Mouse (Mus musculus) kidney, adult 18-20 months (tissue): ENCODE results near the gene Robo2.

ENCODE experiments used
- DNase-seq: peaks from one replicate; pipeline ENCODE4 v3.0.0; 2021

The Robo2 gene

GRCm38 (mm10) chr16:74321666-74322371, 89.8 kb downstream of the Robo2 start:
- DNase-seq = no peak

GRCm38 (mm10) chr16:74316150-74316549, 95.5 kb downstream of the Robo2 start:
- no peak for DNase-seq

GRCm38 (mm10) chr16:74313222-74313621, 98.4 kb downstream of the Robo2 start:
- no peak for DNase-seq

- DNase-seq = no peak
These were observed 104.1 kb downstream of the Robo2 start for GRCm38 (mm10) chr16:74307543-74307887.

GRCm38 (mm10) chr16:74306876-74307542, 104.6 kb downstream of the Robo2 start:
- DNase-seq = no peak

DNA sequence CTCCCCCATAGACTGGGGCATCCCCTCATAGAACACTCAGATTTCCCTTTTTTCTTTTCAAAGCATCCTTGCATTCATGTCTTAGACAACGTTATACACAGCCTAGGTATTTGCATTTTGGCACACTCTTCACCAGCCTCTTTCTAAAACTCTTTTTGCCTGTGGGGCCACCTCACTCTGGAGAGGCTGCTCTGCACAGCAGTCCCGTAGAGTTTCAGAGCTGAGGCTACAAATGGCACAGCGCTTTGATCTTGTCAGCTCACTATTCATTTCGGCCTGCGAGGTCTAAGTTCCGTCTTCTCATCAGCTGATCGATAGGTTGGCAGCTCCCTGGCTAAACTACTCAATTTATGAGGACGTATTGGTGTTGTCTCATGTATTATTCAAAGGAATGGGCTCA, 123.7 kb downstream of the Robo2 start:
- DNase-seq = no peak

- DNase-seq = no peak
These were observed 129.1 kb downstream of the Robo2 start for GRCm38 (mm10) chr16:74282549-74282948.

- DNase-seq = no peak
These were observed 134.6 kb downstream of the Robo2 start for GRCm38 (mm10) chr16:74276855-74277573.

GRCm38 (mm10) chr16:74274596-74274995, 137.0 kb downstream of the Robo2 start:
- no peak for DNase-seq

DNA sequence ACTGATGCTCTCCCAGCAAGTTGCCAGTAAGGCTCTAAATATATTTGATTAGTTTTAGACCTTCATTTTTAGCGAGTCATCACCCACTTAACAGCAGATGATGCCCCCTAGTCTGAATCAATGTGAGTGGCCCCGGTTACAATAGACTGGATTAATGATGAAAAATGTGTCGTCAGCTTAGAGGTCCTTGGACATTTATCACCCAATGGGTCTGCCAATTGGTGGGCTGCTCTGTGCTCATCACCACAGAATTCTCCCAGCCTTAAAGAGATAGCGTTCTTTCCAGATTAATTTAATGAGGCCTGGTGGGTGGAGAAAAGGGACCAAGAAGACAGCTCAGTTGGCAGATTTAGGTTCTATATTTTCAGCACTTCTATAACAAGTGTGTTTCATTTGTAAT, 138.6 kb downstream of the Robo2 start:
- DNase-seq = no peak

DNA sequence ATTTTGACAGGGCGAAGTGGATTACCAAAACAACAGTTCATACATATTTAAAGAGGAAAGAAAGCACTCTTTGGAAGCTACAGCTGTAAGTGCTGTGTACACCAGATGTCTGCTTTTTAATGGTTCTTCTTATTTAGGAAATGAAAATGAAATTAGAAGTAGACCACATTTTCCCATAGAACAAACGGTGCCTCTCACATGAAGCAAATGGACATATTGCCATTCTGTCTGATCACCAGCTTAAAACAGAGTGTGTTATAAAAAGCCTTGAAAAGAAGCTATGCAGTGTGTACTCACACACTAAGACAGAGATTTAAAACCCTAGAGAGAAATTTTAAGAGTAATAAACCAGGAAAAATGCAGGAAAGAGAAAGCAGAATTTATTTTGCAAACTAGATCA, 153.4 kb downstream of the Robo2 start:
- DNase-seq = no peak

- no peak for DNase-seq
These were observed 167.2 kb downstream of the Robo2 start for GRCm38 (mm10) chr16:74244452-74244851.

- DNase-seq = no peak
These were observed 170.1 kb downstream of the Robo2 start for GRCm38 (mm10) chr16:74241534-74241933.

- no peak for DNase-seq
These were observed 174.2 kb downstream of the Robo2 start for GRCm38 (mm10) chr16:74237411-74237930.

- no peak for DNase-seq
These were observed 177.1 kb downstream of the Robo2 start for GRCm38 (mm10) chr16:74234393-74235059.

DNA sequence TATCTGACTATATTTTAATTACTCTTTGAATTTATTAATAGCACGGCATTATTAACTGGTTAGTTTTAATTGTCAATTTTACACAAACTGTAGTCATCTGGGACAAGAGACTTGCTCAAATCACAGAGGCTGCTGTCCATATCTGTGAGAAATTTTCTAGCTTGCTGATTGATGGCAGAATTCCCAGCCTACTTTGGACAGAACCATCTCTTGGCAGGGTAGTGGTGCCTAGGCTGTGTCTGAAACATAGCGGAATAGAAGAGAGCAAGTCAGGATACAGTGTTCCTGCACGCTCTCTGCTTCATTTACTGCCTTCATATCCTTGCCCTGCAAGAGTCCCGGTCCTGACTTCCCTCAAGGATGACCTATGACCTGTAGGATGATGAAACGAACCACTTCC, 178.0 kb downstream of the Robo2 start:
- no peak for DNase-seq

DNA sequence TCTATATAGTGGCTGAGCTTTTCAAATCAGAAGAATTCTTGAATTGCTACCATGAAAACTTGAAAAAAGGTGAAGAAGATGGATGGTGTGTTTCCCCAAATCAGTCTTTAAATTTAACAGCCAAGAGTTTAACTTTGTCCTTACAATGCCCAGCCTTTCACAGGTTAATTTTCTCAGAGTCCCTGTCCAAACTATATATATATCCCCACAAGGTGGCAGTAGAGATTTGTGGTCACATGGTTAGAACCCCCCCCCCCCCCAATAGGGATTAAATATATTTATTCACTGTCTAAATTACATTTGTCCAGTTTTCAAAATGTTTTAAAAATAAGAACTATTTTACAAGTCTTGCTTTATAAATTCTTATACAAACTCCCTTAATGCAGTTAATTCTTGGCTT, 184.3 kb downstream of the Robo2 start:
- no peak for DNase-seq

DNA sequence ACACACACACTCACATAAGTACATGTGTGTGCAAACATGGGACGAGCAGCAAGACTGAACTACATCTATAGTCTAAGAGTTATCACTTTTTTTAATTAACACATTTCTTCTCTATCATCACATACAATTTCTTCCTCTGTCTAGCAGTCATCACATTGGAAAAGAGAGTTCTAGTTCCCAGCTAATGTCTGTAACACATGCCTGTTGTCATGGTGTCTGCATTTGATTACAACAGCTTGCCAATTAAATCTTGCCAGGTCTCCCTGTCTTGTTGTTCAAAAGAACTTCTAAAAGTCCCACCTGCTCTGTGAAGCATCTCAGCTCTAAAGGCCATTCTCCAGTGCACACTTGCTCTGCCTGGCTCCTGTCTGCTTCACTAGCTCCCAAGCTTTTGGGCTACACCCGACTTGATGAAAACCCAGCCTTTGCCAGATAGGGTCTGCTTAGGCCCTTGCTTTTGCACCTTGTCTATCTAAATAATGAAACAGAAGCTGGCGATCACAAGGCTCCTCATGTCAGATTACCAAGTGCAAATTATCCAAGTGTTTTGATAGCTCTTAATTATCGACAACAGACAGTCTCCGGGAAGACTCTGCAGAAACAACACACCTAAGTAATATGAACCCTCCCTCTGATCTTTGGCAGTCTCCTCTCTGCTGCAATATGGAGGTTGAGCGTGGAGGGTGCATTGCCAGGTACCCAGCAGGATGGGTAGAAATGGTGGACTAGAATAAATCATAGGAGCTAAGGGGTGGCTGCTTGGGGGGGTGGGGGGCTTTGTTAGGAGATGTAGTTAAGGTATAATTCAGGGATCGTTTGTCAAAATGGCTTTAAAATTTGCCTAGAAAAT, 186.0 kb downstream of the Robo2 start:
- no peak for DNase-seq

DNA sequence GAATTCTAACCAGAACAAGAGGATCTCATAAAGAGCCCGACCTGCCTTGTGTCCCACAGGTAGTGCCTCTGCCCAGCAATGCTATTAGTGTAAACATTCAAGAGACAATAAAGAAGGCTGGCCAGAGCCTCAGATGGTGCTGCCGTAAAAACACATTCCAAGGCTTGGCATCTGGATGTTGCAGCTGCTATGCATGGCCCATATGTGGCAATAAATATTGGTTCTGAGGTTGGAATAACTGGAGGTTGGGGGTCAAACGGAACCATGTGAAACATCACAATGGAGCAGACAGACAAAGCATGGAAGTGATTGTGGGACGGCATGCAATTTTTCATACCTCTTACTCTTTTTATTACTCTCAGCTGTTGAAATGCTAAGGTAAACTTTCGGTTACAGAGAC, 189.1 kb downstream of the Robo2 start:
- DNase-seq = no peak

DNA sequence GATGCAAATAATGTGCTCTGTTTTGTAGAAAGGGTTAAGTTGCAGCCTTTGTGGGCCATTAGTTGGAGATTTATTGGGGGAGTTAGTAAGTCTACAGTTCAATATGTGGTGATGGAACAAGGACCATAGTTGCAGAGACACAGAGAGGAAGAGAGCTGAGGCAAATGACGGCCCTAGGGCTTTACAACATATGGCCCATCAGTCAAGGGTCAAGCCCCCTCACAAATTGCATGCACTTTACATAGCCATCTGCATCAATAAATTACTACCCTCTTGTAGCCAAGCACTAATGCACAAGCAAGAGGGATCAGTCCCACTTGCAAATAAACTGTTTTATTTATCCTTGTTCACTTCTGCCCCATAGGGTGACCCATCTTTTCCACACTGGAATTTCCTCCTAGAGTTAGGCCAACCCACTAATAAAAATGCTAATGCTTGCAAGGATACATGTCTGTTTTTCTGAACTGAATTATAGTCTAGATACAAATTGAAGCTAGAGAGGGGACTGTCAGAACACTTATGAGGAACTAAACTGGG, 194.7 kb downstream of the Robo2 start:
- DNase-seq = no peak

DNA sequence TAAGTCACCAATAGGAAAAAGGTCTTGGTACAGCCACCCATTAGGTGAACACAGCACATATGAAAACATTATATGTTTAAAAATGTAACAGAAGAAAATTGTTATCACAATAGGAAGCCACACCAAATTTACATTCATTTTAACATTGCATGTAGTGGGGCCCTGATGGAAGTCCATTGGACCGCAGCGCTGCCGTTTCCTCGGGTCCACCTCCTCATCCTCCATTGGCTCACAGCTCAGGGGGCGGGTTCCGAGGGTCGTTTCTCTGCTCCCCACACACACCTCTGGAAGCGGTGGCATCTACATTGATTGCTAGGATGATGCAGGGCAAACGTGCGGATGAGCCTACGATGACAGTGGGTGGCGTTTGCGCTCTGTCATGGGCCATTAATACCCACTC, 195.8 kb downstream of the Robo2 start:
- no peak for DNase-seq

GRCm38 (mm10) chr16:74200705-74201104, 210.9 kb downstream of the Robo2 start:
- no peak for DNase-seq
